Mouse (Mus musculus): ENCODE results near the gene Rpusd4. TPM values are rescaled to one million over a fixed set of nuclear protein-coding genes. Genes with fewer than 3 reads are reported as not detected.

Rpusd4 gene
- polyA plus RNA-seq, 1 experiment from 2014 or later, result 11.2 TPM

DNA sequence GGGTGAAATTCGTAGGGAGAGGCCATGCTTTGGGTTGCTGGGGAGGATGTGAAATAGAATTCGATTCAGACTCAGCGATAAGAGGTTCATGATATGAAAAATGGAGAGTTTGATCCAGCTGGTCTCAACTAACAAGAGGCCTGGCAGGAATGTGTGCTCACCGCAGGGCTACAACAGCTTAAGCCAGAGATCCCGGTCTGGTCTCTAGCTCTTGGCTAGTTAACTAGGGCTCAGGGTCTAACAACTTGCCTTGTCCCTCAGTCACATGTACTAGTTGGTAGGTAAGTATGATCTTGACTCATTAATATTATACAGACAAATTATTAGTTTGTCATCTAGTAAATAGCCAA is 15.2 kb downstream of the Rpusd4 start:
- Histone ChIP-seq H3K27me3 (ENCODE audit: control insufficient read depth, insufficient read depth, low read depth, low read length) (no peaks in the 10 kb centered on the region), H3K36me3 (ENCODE audit: control insufficient read depth, insufficient read depth) (no peaks in the 10 kb centered on the region), H3K4me1 (ENCODE audit: control insufficient read depth, low read depth, low read length) (no peaks in the 10 kb centered on the region), H3K9me3 (replicated peaks; ENCODE audit: control insufficient read depth, low read length) (no peaks in the 10 kb centered on the region), H3K4me2 (ENCODE audit: low read depth, low read length) (no peak overlapping the region), H3K9ac (ENCODE audit: low read depth, low read length) (no peak overlapping the region), H3K4me3 (ENCODE audit: low read depth, low read length) (no peak overlapping the region), H3K27ac (ENCODE audit: low read length) (no peak overlapping the region)
- ATAC-seq (ENCODE audit: low read depth), result no peak
- whole genome bisulfite sequencing (ENCODE audit: insufficient replicate concordance), result 65% methylated on average over 5 of the region's 5 CpGs

DNA sequence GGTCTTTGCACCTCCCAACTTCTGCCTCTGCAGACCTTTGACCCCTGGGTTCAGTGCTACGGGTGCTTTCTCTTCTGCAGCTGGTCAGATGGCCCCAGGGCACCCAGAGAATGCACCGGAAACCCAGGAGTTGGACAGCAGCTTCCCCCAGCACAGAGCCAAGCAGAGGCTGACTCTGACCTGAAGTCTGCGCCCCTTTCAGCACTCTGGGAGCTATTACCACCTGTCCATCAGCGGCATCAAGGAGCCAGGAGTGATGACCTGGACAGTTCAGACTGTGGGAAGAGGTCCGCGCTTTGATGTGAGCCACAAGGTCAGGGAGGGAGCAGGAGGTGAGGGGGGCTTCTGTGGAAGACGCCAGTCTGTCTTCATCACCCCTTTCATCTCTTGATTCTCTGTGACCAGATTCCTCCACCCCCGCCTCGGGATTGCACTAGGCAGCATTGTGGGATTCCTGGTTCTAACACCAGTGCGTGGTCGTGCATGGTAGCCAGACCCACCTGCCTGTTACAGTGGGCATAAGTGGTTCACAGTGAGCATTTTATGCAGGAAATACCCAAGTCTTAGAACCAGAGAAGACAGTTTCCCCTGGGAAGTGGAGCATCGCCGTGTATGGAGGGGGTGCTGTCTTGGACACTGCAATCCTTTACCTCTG is 15.9 kb downstream of the Rpusd4 start:
- no peaks in the 10 kb centered on the region for H3K36me3 ChIP-seq (ENCODE audit: control insufficient read depth, insufficient read depth)
- H3K27ac ChIP-seq (ENCODE audit: low read length), result no peak overlapping the region
- H3K9ac ChIP-seq (ENCODE audit: low read depth, low read length), result no peak overlapping the region
- no peak overlapping the region for H3K4me3 ChIP-seq (ENCODE audit: low read depth, low read length)
- no peak for ATAC-seq (ENCODE audit: low read depth)
- H3K27me3 ChIP-seq (ENCODE audit: control insufficient read depth, insufficient read depth, low read depth, low read length), result no peaks in the 10 kb centered on the region
- H3K9me3 ChIP-seq (replicated peaks; ENCODE audit: control insufficient read depth, low read length), result no peaks in the 10 kb centered on the region
- no peaks in the 10 kb centered on the region for H3K4me1 ChIP-seq (ENCODE audit: control insufficient read depth, low read depth, low read length)
- no peak overlapping the region for H3K4me2 ChIP-seq (ENCODE audit: low read depth, low read length)
- 69% methylated on average over 13 of the region's 13 CpGs for WGBS (ENCODE audit: insufficient replicate concordance)

DNA sequence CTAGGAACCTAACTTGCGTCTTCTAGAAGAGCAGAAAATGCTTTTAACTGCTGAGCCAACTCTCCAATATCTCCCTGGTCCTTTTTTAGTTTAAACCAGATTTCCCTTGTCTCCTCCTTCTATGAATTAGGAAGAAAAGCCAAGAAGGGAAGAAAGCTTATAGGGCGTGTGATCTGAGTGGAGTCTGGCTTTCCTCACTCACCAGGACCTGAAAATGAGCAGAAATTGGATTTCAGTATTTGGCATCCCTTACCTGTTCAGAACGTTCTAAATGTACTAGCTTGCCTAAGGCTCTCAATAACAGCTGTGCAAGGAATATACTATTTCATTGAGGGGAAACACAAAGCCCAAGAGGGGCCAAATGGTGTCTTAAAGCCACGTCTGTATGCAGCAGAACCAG is 16.7 kb downstream of the Rpusd4 start:
- no peak overlapping the region for H3K9ac ChIP-seq (ENCODE audit: low read depth, low read length)
- H3K36me3 ChIP-seq (ENCODE audit: control insufficient read depth, insufficient read depth), result no peaks in the 10 kb centered on the region
- no peak overlapping the region for H3K4me3 ChIP-seq (ENCODE audit: low read depth, low read length)
- 49% methylated on average over 4 of the region's 4 CpGs for WGBS (ENCODE audit: insufficient replicate concordance)
- H3K27me3 ChIP-seq (ENCODE audit: control insufficient read depth, insufficient read depth, low read depth, low read length), result no peaks in the 10 kb centered on the region
- no peak overlapping the region for H3K27ac ChIP-seq (ENCODE audit: low read length)
- no peaks in the 10 kb centered on the region for H3K4me1 ChIP-seq (ENCODE audit: control insufficient read depth, low read depth, low read length)
- ATAC-seq (ENCODE audit: low read depth), result no peak
- H3K4me2 ChIP-seq (ENCODE audit: low read depth, low read length), result no peak overlapping the region
- no peaks in the 10 kb centered on the region for H3K9me3 ChIP-seq (replicated peaks; ENCODE audit: control insufficient read depth, low read length)

DNA sequence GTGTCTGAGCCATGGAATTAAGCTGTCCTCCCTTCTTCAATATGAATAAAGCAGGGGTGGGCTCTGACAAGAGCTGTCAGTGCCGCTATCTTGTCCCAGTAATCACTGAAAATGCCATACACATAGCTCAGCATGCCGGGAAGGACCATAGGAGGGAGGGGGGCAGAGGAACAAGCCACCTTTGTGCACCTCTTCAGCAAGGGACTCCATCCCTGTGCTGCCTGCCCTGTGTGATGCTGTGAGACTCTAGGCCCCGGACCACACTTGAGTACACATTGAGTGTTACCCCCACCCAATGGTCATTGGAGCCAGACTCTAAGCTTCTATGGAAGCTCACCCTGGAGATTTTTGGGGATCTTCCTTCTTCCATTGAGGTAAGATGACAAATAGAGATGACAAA is 18.7 kb downstream of the Rpusd4 start:
- H3K27me3 ChIP-seq (ENCODE audit: control insufficient read depth, insufficient read depth, low read depth, low read length), result no peaks in the 10 kb centered on the region
- no peak overlapping the region for H3K27ac ChIP-seq (ENCODE audit: low read length)
- no peak for ATAC-seq (ENCODE audit: low read depth)
- no peaks in the 10 kb centered on the region for H3K36me3 ChIP-seq (ENCODE audit: control insufficient read depth, insufficient read depth)
- H3K4me1 ChIP-seq (ENCODE audit: control insufficient read depth, low read depth, low read length), result no peaks in the 10 kb centered on the region; the same call in 1 of the 2 replicates
- H3K4me2 ChIP-seq (ENCODE audit: low read depth, low read length), result no peak overlapping the region
- H3K9me3 ChIP-seq (replicated peaks; ENCODE audit: control insufficient read depth, low read length), result no peaks in the 10 kb centered on the region
- 66% methylated on average over 3 of the region's 3 CpGs for WGBS (ENCODE audit: insufficient replicate concordance)
- no peak overlapping the region for H3K9ac ChIP-seq (ENCODE audit: low read depth, low read length)
- H3K4me3 ChIP-seq (ENCODE audit: low read depth, low read length), result no peak overlapping the region

DNA sequence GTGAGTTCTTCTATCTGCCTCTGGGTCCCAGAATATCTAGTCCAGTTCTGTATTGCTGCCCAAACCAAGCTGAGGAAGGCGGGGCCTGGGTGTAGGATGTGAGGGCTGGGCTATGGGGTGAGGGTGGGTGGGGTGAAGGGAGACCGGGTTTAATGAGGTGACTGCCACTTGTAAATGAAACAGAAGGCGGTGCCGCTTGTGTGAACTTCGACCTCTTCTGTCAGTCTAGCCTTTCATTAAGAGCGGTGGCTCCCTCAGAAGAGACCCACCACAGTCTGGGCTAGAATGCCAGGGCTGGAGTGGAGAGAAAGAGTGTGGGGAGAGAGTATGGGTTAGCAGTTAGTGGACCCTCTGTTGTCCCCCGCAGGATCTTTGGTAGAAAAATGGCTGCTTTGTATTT is 22.3 kb downstream of the Rpusd4 start:
- no peak for ATAC-seq (ENCODE audit: low read depth)
- no peak overlapping the region for H3K4me2 ChIP-seq (ENCODE audit: low read depth, low read length)
- WGBS (ENCODE audit: insufficient replicate concordance), result 46% methylated on average over 7 of the region's 7 CpGs

DNA sequence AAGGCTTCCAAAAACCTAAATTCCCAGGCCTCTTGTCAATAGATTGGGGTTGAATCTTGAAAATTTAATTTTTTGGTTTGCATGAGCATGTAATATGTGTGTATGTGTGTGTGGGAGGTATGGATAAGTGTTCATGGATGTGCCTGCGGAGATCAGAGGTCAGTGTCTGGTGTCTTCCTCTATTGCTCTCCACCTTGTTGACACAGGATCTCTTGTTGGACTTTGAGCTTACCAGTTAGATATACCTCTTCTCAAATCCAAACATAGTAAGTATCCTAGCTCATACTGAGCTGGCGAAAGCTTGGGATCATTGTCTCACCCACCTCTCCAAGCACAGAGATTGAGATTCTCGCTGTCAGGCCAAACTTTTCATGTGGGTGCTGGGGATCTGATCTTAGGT is 22.8 kb downstream of the Rpusd4 start:
- Histone ChIP-seq H3K27ac (ENCODE audit: low read length) (no peak overlapping the region), H3K4me3 (ENCODE audit: low read depth, low read length) (no peak overlapping the region), H3K4me2 (ENCODE audit: low read depth, low read length) (no peak overlapping the region), H3K4me1 (ENCODE audit: control insufficient read depth, low read depth, low read length) (no peaks in the 10 kb centered on the region; the same call in 1 of the 2 replicates), H3K36me3 (ENCODE audit: control insufficient read depth, insufficient read depth) (no peaks in the 10 kb centered on the region), H3K9me3 (replicated peaks; ENCODE audit: control insufficient read depth, low read length) (no peaks in the 10 kb centered on the region), H3K9ac (ENCODE audit: low read depth, low read length) (no peak overlapping the region), H3K27me3 (ENCODE audit: control insufficient read depth, insufficient read depth, low read depth, low read length) (no peaks in the 10 kb centered on the region)
- ATAC-seq (ENCODE audit: low read depth), result no peak
- 72% methylated on average over 3 of the region's 3 CpGs for WGBS (ENCODE audit: insufficient replicate concordance)

More for the DNA sequence above, 22.3 kb downstream of the Rpusd4 start:
- H3K27me3 ChIP-seq (ENCODE audit: control insufficient read depth, insufficient read depth, low read depth, low read length), result no peaks in the 10 kb centered on the region
- no peaks in the 10 kb centered on the region; the same call in 1 of the 2 replicates for H3K4me1 ChIP-seq (ENCODE audit: control insufficient read depth, low read depth, low read length)
- H3K9ac ChIP-seq (ENCODE audit: low read depth, low read length), result no peak overlapping the region
- no peak overlapping the region for H3K27ac ChIP-seq (ENCODE audit: low read length)
- no peaks in the 10 kb centered on the region for H3K9me3 ChIP-seq (replicated peaks; ENCODE audit: control insufficient read depth, low read length)
- H3K36me3 ChIP-seq (ENCODE audit: control insufficient read depth, insufficient read depth), result no peaks in the 10 kb centered on the region
- H3K4me3 ChIP-seq (ENCODE audit: low read depth, low read length), result no peak overlapping the region

DNA sequence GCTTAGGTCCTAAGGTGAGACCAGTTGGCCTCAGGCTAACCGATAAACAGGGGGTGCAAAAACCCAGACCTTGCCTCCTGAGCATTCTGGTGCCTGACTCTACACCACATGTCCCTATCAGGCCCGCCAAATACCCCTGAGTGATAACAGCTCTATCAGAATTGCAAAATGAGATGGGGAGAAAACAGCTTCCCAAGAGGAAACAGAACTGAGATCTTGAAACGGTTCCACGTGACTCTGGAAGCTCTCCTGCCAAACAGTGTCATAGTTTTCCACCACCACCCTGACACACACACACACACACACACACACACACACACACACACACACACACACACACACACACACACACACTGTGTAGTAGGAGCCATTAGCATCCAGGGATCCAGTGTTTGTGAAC is 23.3 kb downstream of the Rpusd4 start:
- ATAC-seq (ENCODE audit: low read depth), result no peak

DNA sequence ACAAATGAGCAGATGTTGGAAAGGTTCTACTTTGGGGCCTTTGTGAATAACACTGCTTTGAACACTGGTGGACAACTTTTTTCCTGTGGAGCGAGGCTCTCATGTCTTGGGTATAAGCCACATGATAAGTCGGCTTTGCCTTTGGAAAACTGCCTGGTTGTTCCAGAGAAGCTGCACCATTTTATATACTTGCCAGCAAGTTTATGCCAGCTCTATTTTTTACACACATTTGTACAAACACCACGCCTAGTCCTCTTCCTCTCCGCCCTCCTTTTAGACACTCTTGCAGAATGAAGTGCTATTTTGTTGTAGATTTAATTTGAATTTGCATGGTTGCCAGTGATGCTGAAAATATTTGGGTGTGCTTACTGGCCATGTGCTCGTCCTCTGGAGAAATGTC is 25.8 kb downstream of the Rpusd4 start:
- Histone ChIP-seq H3K4me2 (ENCODE audit: low read depth, low read length) (no peak overlapping the region), H3K27me3 (ENCODE audit: control insufficient read depth, insufficient read depth, low read depth, low read length) (no peaks in the 10 kb centered on the region), H3K9ac (ENCODE audit: low read depth, low read length) (no peak overlapping the region), H3K4me3 (ENCODE audit: low read depth, low read length) (no peak overlapping the region), H3K9me3 (replicated peaks; ENCODE audit: control insufficient read depth, low read length) (no peaks in the 10 kb centered on the region), H3K36me3 (ENCODE audit: control insufficient read depth, insufficient read depth) (no peaks in the 10 kb centered on the region), H3K27ac (ENCODE audit: low read length) (no peak overlapping the region), H3K4me1 (ENCODE audit: control insufficient read depth, low read depth, low read length) (no peaks in the 10 kb centered on the region; the same call in 1 of the 2 replicates)
- WGBS (ENCODE audit: insufficient replicate concordance), result 56% methylated on average over 5 of the region's 5 CpGs
- ATAC-seq (ENCODE audit: low read depth), result no peak

More for the DNA sequence above, 23.3 kb downstream of the Rpusd4 start:
- no peak overlapping the region for H3K4me2 ChIP-seq (ENCODE audit: low read depth, low read length)
- no peak overlapping the region for H3K9ac ChIP-seq (ENCODE audit: low read depth, low read length)
- H3K36me3 ChIP-seq (ENCODE audit: control insufficient read depth, insufficient read depth), result no peaks in the 10 kb centered on the region
- H3K4me3 ChIP-seq (ENCODE audit: low read depth, low read length), result no peak overlapping the region
- no peaks in the 10 kb centered on the region; the same call in 1 of the 2 replicates for H3K4me1 ChIP-seq (ENCODE audit: control insufficient read depth, low read depth, low read length)
- H3K27ac ChIP-seq (ENCODE audit: low read length), result no peak overlapping the region
- WGBS (ENCODE audit: insufficient replicate concordance), result 30% methylated on average over 4 of the region's 4 CpGs
- no peaks in the 10 kb centered on the region for H3K27me3 ChIP-seq (ENCODE audit: control insufficient read depth, insufficient read depth, low read depth, low read length)
- no peaks in the 10 kb centered on the region for H3K9me3 ChIP-seq (replicated peaks; ENCODE audit: control insufficient read depth, low read length)

DNA sequence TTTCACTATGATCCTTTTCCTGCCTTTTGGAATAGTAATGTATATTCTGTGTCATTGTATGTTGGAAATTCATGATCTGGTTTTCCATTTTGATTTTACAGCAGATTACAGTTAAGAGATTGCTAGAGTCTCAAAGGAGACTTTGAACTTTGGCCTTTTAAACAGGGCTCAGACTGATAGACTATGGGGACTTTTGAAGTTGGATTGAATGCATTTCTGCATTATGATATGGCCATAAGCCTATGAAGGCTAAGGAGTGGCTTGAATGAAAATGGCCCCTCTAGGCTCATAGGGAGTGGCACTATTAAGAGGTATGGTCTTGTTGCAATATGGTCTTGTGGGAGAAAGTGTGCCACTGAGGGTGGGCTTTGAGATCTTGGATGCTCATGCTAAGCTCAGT is 30.1 kb downstream of the Rpusd4 start:
- ATAC-seq (ENCODE audit: low read depth), result no peak
- no peaks in the 10 kb centered on the region for H3K36me3 ChIP-seq (ENCODE audit: control insufficient read depth, insufficient read depth)

More for the DNA sequence above, 30.1 kb downstream of the Rpusd4 start:
- Histone ChIP-seq H3K9me3 (replicated peaks; ENCODE audit: control insufficient read depth, low read length) (no peaks in the 10 kb centered on the region), H3K27ac (ENCODE audit: low read length) (no peak overlapping the region), H3K27me3 (ENCODE audit: control insufficient read depth, insufficient read depth, low read depth, low read length) (no peaks in the 10 kb centered on the region), H3K4me3 (ENCODE audit: low read depth, low read length) (no peak overlapping the region), H3K9ac (ENCODE audit: low read depth, low read length) (no peak overlapping the region), H3K4me2 (ENCODE audit: low read depth, low read length) (no peak overlapping the region), H3K4me1 (ENCODE audit: control insufficient read depth, low read depth, low read length) (no peaks in the 10 kb centered on the region)
